Mouse (Mus musculus) left cerebral cortex, postnatal 10 days (tissue): ENCODE measurements at regions not wholly inside any gene's neighbourhood (a gene's known extent, or its start where the extent isn't known, plus 50 kb on each side); places are given as distances from the start of the nearest gene placed in this dataset.
"Not testable (repeated sequence)": the region's sequence is repeated elsewhere in the genome, so short reads cannot be mapped to it uniquely, and the experiment has no call there.

Experiments used
- DNase-seq, 2 experiments: peaks; one replicate each; pipeline ENCODE4 v3.0.0; 2021 to 2022; ENCODE audit warnings: low spot score in 2 of 2, mixed read lengths in 1 of 2; ENCODE audit errors: extremely low spot score in 1 of 2
- intact Hi-C: fragments of 180-260 bp; cut with DNase I; formaldehyde crosslinking; loops from one replicate; pipeline ENCODE4 v1.15.1; 2025

DNA sequence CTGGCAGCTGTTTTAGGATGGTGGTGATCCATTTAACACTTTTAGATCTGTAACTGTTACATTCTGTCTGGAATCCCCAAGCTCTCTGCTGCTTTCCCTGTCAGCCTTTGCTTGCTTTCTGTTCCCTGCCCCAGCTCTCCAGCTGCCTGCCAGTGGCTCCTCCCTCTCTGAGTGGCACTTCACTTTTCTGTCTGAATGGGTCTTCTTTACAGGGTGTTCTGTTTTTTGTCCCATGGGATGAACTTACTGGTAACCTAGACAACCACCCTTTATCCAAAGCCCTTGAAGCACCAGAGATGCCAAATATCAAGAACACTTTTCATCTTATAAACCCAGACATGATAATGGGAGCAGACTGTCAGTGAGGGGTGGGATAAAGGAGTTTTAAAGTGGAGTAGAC lies 294.8 kb upstream of the Nr5a2 start:
- DNase-seq: no peak
- intact Hi-C loops: no loop called here

DNA sequence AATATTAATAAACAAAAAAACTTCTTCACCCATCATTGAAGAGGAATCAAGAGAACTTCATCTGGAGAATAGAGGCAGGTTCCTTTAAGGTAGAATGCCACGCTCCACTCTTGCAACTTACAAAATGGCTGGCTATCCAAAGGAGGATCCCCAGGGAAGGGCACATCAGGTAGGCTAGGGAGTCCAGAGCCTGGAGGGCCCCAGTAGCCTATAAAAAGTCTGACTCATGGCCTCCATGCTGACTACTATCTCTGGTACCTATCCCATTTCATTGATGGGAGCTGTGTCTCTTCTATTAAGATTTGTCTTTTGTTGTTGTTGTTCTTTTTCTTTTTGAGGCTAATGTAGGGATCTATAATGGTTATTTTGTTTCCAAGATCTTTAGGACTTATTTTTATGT lies 294.4 kb upstream of the Nr5a2 start:
- intact Hi-C loops: no loop called here
- no peak for DNase-seq

DNA sequence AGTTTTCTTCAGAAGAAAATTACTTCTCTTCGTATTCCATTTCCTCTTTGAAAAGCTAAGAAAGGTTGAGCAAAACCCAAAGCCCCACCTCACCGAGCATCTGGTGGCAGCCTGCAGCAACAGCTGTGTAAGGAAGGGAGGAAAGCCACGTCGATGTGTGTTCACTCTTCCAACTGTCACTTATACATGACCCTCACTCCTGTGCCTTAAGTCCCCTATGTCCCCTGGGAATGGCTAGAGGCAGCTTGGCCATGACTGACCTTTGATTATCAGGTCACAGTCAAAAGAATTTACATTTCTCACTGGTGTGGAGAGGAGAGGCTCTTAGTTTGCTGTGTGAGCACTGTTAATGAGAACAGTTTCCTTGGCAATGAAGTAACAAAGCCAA lies 266.8 kb upstream of the Nr5a2 start:
- no peak for DNase-seq
- intact Hi-C loops: no loop called here

DNA sequence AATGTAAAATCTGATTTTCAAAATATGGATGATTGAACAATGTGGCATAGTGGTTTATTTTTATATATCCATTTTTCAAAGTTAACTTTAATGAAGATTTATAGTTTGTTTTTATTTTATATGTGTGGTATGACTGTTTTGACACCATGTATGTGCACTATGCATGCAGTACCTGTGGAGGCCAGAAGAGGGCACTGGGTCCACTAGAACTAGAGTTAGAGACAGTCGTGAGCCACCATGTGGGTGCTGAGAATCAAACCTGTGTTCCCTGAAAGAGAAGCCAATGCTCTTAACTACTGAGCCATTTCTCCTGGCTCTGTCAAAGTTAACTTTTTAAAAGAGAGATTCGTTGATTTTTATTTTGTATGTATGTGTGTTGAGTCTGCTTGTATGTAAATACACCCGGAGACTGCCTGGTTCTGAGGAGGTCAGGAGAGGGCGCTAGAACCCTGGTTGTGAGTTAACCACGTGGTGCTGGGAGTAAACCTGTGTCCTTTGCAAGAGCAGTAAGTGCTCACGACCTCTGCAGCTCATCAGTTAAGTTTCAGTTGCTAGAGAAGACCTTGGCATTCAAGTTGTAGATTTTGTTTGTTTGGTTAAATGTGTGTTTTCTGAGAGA lies 266.3 kb upstream of the Nr5a2 start:
- DNase-seq: no peak
- intact Hi-C loops: no loop called here

DNA sequence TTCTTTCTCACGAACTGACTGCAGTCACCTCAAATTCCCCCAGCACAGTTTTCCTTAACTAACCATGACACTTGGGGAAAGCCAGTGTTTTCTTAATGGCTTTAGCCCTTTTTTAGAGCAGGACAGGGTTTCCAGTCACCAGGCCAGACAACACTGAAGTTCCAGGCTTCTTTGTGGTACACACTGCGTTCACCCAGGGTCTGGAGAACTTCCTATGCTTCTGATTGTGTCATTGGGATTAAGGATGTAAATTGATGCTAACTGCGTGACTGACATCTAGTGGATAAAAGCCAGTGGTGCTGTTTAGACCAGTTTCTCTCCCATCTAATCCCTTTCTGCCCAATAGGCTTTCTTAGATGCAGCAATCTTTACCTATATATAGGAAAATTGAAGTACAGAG lies 265.2 kb upstream of the Nr5a2 start:
- intact Hi-C loops: no loop called here
- DNase-seq: peak in 1 of 2 experiments; percentile 73

DNA sequence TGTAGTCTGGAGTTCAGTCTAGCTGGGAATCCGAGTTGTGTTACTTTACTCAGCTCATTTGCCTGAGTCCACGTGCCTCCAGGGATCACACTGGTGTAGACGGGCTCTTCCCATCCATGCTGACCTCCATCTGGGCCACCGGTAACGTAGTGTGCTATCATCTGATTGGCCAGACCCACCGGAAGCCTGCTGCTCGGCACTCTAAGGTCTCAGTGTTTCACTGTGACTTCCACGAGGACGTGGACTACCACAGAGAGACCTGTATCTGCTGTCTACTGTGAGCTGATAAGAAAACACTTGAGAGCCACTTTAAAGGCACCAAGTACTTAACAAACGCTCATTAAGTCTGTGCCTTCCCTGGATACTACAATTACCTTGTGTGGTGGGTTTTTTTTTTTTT lies 262.8 kb upstream of the Nr5a2 start:
- intact Hi-C loops: loop anchor here (5.0 kb wide), 2 partner anchors 481 to 671 kb away; no protein-coding TSS in a partner anchor
- DNase-seq: no peak

DNA sequence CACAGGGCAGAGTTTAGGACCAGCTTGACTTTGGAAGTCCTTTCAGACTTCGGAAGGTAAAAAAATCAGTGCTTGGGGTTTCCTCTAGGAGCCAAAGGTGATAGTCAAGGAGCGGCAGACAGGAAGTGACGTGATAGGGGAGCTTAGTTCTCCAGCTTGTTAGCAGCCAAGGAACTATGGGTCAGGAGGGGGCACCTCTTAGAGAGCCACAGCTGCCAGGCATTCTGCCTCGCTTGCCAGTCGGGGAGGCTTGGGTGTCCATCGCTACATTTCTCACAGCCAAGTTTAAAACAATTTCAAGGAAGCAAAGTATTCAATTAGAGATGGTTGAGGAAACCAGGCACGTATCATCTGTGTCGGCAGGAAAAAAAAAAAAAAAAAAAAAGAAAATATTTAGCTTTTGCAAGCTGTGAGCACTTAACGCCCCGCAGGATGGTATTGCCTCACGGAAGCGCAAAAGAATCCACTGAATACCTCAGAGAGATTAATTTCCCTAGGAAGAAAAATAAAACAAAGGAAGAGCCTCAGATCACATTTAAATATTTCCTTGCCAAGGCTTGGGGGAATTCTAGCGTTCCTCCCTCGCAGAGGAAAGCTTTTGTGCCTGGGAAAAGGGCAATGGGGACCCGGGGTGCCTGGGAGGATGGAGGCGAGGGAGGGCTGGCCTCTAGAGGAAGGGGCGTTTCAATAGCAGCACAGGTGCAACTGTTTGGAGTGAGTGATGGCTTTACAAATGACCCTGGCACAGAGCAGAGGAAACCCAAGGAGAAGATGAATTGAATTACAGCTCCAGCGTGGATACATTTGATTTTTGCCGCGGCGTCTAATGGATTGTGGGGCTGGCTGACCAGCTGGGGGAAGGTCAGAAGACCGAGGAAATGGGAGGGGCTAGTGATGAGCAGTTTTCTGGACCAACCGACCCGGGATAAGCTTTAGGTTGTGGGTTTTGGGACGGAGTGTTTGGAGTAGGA lies 261.1 kb upstream of the Nr5a2 start:
- intact Hi-C loops: loop anchor here (2.0 to 5.0 kb wide), 3 partner anchors 273 to 669 kb away; no protein-coding TSS in a partner anchor
- no peak for DNase-seq

DNA sequence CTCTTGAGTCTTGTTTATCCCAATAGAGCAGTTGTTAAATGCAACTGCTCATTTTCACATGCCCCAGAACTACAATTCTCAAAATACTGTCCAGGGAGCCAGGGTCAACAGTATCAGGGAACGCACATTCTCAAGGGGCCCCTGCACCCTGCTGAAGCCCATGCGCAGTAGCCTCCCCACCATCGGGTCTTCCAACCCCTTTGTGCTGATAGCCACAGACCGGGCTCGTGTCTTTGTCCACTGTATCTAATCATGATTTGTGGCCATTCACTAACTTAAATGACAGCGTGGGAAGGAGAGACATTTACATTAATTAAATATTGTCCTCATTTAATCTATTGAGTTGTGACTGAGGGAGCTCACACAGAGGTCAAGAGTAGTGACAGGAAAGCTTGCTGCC lies 260.0 kb upstream of the Nr5a2 start:
- intact Hi-C loops: loop anchor here (2.0 to 5.0 kb wide), 3 partner anchors 271 to 668 kb away; no protein-coding TSS in a partner anchor
- DNase-seq: no peak

DNA sequence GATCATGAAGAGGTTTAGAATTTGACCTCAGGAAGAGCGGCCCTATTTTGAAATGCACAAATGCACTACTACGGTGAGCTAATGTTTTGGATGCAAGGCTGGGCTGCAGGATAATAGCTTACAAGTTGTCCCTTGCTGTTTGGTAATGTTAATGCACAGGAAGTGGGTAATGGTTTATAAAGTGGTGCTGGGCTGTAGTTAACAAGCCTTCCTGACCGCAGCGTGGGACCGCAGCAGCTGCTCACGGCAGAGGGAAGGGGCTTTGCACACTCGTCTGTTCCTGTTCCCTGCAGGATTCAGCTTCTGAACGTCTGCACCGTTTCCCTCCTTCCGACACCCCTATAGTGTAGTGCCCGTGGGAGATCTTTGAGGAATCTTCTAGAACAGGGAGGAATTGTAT lies 258.4 kb upstream of the Nr5a2 start:
- intact Hi-C loops: no loop called here
- DNase-seq: no peak

DNA sequence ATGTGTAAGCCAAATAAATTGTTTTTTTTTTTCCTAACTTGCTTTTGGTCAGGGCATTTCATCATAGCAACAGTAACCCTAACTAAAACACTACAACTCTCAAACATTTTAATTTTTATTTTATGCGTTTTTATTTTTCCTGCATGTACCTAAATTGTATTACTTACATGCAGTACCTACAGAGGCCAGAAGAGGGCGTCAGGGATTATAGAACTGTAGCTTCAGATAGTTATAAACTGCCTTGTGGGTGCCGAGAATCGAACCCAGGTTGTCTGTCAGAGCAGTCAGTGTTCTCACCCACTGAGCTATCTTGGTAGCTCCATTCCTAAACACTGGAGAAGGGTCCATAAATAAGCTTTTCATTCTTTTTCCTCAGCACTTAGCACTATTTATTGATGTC lies 257.8 kb upstream of the Nr5a2 start:
- intact Hi-C loops: no loop called here
- DNase-seq: no peak

DNA sequence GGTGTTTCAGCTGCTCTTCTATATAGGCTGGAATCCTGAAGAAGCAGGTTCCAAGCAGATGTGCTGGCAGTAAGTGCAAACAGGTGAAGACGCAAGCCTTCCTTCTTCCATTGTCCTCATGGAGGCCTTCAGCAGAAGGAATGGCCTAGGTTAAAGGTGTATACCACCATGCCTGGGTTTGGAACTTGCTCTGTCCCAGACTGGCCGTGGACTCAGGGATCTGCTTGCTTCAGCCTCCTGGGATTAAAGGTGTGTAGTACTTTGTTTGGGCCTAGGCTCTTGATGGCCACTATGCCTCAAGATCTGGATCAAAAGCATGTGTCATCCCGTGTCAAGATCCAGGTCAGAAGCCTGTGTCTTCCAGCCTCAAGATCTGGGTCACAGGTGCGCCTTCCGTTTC lies 257.0 kb upstream of the Nr5a2 start:
- DNase-seq: no peak
- intact Hi-C loops: no loop called here

DNA sequence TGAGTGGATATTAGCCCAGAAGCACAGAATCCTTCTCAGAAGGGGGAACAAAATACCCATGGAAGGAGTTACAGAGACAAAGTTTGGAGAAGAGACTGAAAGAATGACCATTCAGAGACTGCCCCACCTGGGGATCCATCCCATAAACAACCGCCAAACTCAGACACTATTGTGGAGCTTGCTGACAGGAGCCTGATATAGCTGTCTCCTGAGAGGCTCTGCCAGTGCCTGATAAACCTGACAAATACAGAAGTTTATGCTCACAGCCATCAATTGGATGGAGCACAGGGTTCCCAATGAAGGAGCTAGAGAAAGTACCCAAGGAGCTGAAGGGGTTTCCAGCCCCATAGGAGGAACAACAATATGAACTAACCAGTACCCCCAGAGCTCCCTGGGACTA lies 254.1 kb upstream of the Nr5a2 start:
- DNase-seq, intact Hi-C loops: not testable (repeated sequence)

DNA sequence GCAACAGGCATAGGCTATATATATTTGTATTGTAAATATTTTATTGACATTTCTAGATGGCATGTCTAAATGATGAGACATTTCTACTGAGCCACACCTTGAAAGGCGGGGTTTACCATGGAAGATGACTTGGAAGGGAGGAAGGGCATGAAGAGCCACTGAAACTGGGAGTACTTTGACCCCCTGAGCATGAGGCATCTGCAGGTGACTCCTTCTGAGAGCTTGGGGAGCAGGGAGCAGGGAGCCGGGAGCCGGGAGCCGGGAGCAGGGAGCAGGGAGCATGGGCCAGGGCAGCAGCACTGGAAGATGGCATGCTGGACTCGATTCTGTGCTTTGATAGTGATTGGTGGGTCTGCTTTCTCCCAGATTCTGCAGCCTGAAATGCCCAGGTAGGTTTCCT lies 253.5 kb upstream of the Nr5a2 start:
- no peak for DNase-seq

DNA sequence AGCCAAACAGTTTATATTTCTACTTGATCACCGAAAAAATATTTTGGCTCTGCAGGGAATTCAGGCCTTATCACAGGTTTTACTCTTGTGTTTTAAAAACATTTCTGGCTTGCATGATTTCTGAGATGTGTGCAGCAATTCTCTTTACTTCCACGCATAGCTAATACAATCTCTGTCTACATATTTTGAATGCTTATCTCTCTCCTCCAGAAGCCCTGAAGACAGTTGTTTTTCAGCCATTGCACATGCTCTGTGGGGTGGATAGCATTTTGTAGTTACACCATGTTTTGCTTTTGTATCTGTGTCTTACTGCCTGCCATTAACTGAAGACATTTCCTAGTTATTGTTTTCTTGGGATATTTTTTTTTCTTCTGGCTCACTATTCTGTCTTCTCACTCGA lies 252.6 kb upstream of the Nr5a2 start:
- no peak for DNase-seq
- intact Hi-C loops: no loop called here

More for the DNA sequence above, 253.5 kb upstream of the Nr5a2 start:
- intact Hi-C loops: no loop called here

DNA sequence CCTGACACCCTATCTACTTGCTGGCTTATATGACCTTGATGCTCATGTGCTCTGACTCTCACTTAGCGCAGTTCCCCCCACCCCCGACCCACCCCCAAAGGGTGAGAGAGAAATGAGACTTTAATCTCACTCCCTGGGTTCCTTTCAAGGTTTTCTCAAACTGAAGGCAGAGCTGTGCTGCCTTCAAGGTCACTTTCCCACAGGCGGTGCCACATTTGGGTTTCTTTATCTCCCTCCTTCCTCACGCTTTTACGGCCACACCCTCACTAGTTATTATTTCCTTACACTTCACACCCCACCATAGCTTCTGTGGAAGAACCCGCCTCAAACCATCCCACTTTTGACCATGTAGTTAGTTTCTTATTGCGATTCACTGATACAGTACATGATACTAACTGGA lies 244.1 kb upstream of the Nr5a2 start:
- DNase-seq: no peak
- intact Hi-C loops: no loop called here

DNA sequence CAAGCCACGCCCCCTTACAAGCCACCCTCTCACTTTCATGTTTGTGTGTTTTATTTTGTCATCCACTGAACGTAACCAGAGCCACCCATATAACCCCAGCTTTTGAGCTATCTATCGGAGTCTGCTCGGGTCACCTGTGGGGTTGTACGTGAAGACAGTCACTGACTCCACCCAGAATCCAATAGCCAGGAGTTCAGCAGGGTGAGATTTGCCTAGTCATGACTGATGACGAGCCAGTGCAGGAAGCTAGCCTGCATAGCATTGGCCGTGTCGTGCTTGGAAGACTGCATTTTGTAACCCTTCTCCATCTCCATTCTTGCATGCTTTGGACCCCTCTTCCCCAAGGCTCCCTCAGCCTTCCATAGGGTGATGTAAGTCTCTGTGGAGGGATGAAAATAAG lies 243.3 kb upstream of the Nr5a2 start:
- intact Hi-C loops: no loop called here

DNA sequence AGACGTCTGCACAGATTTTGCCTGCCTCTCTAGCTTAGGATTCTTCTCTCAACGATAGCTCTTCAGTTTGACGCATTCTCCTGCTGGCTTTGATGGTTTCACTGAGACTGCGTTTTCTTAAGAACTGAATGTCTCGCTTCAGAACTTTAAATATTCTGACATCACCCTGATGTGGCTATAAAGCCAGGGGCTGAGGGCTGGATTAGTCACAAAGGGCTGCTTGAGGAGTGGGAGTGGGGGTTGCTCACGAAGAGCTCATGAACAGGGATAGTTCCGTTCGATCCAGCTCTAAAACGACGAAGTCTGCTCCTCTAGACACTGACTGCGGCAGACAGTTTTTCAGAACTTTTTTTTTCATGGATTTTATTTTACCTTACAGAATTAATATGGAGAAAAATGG lies 240.7 kb upstream of the Nr5a2 start:
- peak in 1 of 2 experiments; percentile 27 for DNase-seq
- intact Hi-C loops: no loop called here

More for the DNA sequence above, 243.3 kb upstream of the Nr5a2 start:
- DNase-seq: no peak

DNA sequence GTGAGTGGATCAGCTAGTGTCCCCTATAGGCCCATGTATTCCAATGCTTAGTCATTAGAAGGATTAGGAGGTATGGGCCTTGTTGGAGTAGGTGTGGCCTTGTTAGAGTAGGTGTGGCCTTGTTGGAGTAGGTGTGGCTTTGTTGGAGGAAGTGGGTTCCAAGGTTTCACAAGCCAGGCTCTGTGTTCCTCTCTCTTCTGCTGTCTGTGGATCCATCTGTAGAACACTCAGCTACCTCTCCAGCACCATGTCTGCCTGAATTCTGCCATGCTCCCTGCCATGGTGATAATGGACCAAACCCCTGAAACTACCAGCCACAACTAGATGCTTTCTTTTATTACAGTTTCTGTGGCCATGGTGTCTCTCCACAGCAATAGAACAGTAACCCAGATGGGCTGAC lies 235.7 kb upstream of the Nr5a2 start:
- intact Hi-C loops: no loop called here
- no peak for DNase-seq

DNA sequence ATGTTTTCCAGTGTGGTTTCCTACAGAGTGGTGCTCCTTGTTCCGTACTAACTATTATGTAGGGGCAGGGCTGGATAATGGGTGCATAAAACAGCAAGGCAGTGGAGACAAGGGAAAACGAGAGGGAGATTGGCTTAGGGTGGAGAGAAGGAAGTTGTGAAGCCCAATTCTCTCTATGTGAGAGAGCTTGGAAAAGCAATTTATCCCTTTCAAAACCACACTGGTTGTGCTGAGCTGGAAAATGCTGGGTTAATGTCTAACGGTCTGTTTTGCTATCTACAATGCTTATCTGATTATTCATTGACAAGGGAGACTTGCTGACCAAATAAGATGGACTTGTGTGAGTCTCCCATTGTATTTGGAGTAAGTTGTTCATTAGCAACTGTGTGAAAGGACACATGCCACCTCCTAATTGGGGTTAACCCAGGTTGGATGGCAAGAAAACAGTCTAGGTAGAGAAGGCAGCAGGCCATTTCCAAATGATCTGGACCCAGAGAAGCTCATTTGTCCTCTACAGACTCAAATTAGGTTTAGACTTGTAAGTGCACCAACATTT lies 234.9 kb upstream of the Nr5a2 start:
- intact Hi-C loops: no loop called here
- DNase-seq: no peak

DNA sequence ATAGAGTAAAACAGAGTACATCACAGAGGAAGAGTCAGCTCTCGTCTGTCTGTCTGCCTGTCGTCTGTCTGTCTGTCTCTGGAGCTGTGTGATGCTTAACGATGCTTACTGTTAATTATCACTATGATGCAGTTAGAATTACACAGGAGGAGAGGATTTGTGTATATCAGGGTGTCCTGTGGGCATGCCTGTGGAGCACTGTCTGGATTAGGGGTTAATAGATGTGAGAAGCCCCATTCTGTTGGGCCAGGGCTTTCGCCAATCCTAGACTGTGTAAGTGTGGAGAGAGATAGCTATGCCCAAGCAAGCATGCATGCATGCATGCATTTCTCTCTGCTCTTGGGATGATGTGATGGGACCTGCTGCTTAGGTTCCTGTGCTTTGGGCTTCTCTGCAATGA lies 218.0 kb upstream of the Nr5a2 start:
- intact Hi-C loops: no loop called here

More for the DNA sequence above, 218.0 kb upstream of the Nr5a2 start:
- no peak for DNase-seq
